Mouse (Mus musculus) kidney, embryonic 16.5 days (tissue): ENCODE data around the gene Myrf. TPM values are rescaled to one million over a fixed set of nuclear protein-coding genes. Genes with fewer than 3 reads are reported as not detected.

ENCODE experiments used
- ATAC-seq: fragments of 200-750 bp; cut with Nextera tagmentation; 2 replicates; pipeline ENCODE4 v1.8.0; 2017; ENCODE audit warnings: moderate TSS enrichment; ENCODE audit not compliant: low FRiP score, low TSS enrichment
- H3K27ac ChIP-seq: fragments of 300-500 bp; sonication (generic); 2 replicates; pipeline ENCODE4 v1.5.1; 2014; ENCODE audit warnings: low read length
- H3K27me3 ChIP-seq: fragments of 300-500 bp; sonication (generic); 2 replicates; pipeline ENCODE4 v1.6.1; 2014; ENCODE audit warnings: low read length, control low read depth, mixed read lengths; ENCODE audit not compliant: insufficient read depth
- H3K36me3 ChIP-seq: fragments of 300-500 bp; sonication (generic); 2 replicates; pipeline ENCODE4 v1.6.1; 2014; ENCODE audit warnings: low read length, control low read depth, mixed read lengths; ENCODE audit not compliant: insufficient read depth
- H3K4me1 ChIP-seq: fragments of 300-500 bp; sonication (generic); 2 replicates; pipeline ENCODE4 v1.6.1; 2014; ENCODE audit warnings: low read length, control low read depth, mixed read lengths; ENCODE audit not compliant: insufficient read depth
- H3K4me2 ChIP-seq: fragments of 300-500 bp; sonication (generic); replicated peaks from 2 replicates; pipeline ENCODE4 v1.6.1; 2014; ENCODE audit warnings: low read depth, low read length
- H3K4me3 ChIP-seq: fragments of 300-500 bp; sonication (generic); 2 replicates; pipeline ENCODE4 v1.5.1; 2014; ENCODE audit warnings: mild to moderate bottlenecking, low read length
- H3K9ac ChIP-seq: fragments of 300-500 bp; sonication (generic); replicated peaks from 2 replicates; pipeline ENCODE4 v1.6.1; 2014; ENCODE audit warnings: low read length
- H3K9me3 ChIP-seq: fragments of 300-500 bp; sonication (generic); 2 replicates; pipeline ENCODE4 v1.6.1; 2016; ENCODE audit warnings: low read length, control low read depth
- WGBS: fragments of 180-500 bp; shearing (Covaris S2); extraction: QIAGEN DNeasy Blood & Tissue Kit; methylation state at CpG from one replicate; pipeline ENCODE4 v1.1.7; 2014; 5-methylcytosine and 5-hydroxymethylcytosine counted together
- polyA plus RNA-seq: library from polyadenylated mRNA; unstranded; fragments of >200 nt; fragmentation: Nextera tagmentation; extraction: Ambion mirVana; gene quantifications from 2 replicates; pipeline ENCODE4 v1.2.1, GENCODE M21; 2015

The Myrf gene
- polyA plus RNA-seq, 1 experiment from 2014 or later, result 3.9 TPM

DNA sequence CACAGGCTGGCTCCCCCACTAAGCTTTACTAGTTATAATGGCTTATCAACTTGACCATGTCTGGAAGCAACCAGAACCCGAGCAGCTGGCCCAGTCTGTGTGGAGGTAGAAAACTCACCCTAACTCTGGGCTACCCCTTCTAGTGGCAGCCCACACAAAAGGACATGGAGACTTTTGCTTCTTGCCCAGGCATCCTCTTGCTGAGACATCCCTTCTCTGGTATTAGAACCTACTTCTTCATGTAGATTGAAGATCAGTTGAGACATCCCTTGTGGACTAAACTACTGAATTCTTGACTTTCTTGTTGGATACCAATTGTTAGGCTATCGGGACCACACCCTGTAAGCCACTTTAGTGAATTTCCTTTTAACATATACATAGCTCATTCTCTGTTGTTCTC, 42.3 kb downstream of the Myrf start:
- 80% methylated on average over 2 of the region's 2 CpGs for WGBS
- no peak overlapping the region for H3K4me3 ChIP-seq
- no peak for ATAC-seq
- no peak overlapping the region for H3K27ac ChIP-seq
- H3K36me3 ChIP-seq, result peaks cover 45% of the 10 kb centered on the region
- no peak overlapping the region for H3K4me2 ChIP-seq
- peaks cover 8% of the 10 kb centered on the region for H3K4me1 ChIP-seq
- H3K9ac ChIP-seq, result no peak overlapping the region
- no peaks in the 10 kb centered on the region for H3K27me3 ChIP-seq
- H3K9me3 ChIP-seq, result no peaks in the 10 kb centered on the region

DNA sequence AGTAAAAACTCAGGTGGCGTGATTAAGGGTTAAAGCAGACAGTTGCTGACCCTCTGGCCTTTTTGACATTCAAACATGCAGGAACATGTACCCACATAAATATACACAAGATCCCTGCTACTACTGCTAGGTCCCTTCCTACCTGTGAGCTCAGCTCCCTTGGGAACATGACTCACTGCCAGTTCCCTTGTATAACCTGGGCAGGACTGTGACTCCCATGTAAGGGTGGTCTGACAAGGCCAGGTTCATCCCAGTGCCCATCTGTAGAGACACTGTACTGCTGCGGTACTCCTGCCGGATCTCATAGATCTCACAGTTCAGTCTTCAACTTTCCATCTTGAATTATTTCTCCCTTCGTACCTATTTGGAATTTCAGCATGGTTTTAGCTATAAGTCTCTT, 43.4 kb downstream of the Myrf start:
- Histone ChIP-seq H3K27me3 (no peaks in the 10 kb centered on the region), H3K4me2 (no peak overlapping the region), H3K36me3 (peaks cover 56% of the 10 kb centered on the region), H3K4me3 (no peak overlapping the region), H3K4me1 (no peaks in the 10 kb centered on the region), H3K9ac (no peak overlapping the region), H3K27ac (no peak overlapping the region), H3K9me3 (no peaks in the 10 kb centered on the region)
- no peak for ATAC-seq
- WGBS, result 89% methylated on average over 4 of the region's 4 CpGs

DNA sequence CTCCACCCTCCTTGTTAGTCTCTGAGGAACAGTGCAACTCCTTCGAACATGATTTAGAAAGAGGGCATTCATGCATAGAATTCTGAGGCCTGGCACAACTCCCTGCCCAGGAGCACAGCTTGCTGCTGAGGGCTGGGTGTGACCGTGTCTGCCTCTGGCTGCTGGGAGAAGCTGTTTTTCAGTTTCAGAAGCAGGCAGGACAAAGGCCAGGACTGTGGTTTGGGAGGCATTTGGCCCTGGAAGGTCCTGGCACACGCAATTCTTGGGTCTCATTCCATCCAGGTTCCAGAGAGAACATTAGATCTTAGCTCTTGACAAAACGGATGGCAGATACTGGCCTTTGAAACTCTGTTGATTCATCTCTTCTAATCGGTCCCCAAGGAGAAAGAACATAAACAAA, 45.3 kb downstream of the Myrf start:
- no peak overlapping the region for H3K4me2 ChIP-seq
- H3K4me1 ChIP-seq, result no peaks in the 10 kb centered on the region
- no peak for ATAC-seq
- H3K27me3 ChIP-seq, result no peaks in the 10 kb centered on the region
- no peak overlapping the region for H3K4me3 ChIP-seq
- no peaks in the 10 kb centered on the region for H3K9me3 ChIP-seq
- H3K27ac ChIP-seq, result no peak overlapping the region
- peaks cover 60% of the 10 kb centered on the region for H3K36me3 ChIP-seq
- no peak overlapping the region for H3K9ac ChIP-seq
- 46% methylated on average over 5 of the region's 5 CpGs for WGBS

DNA sequence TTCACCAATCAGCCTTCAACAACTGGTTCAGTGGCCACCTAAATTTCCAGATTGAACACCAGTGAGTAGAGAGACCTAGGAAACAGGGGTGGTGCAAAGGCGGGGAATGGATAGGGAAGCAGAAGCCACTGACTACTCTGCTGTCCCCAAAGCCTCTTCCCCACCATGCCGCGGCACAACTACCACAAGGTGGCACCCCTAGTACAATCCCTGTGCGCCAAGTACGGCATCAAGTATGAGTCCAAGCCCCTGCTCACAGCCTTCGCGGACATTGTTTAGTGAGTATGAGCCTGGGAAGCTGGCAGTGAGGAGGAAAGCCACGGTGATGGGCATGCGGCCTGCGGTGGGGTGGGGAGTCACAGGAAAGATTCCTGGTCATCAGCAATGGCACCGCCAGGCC, 46.2 kb downstream of the Myrf start:
- ATAC-seq, result no peak
- Histone ChIP-seq H3K36me3 (peaks cover 60% of the 10 kb centered on the region), H3K9ac (no peak overlapping the region), H3K4me1 (no peaks in the 10 kb centered on the region), H3K27ac (no peak overlapping the region), H3K4me2 (no peak overlapping the region), H3K4me3 (no peak overlapping the region), H3K27me3 (no peaks in the 10 kb centered on the region), H3K9me3 (no peaks in the 10 kb centered on the region)
- WGBS, result 89% methylated on average over 11 of the region's 11 CpGs

DNA sequence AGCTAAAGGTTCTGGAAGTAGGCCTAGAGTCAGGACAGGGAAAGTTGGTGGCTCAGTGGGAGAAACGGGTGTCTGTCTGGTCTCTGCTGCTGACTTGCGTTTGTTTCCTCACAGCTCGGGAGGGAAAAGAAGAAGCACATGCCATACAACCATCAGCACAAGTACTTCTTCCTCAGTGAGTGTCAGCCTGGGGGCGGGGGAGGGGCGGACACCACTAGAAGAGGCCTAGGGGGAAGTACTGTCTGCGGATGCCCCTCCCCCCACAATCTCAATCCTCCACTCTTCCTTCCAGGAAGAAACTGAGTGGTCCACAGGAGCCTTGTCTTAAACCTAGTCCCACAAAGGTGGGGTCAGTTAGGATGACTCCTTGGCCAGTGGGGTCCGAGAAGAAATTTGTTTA, 49.2 kb downstream of the Myrf start:
- no peaks in the 10 kb centered on the region for H3K27me3 ChIP-seq
- ATAC-seq, result no peak
- H3K27ac ChIP-seq, result no peak overlapping the region
- H3K4me1 ChIP-seq, result no peaks in the 10 kb centered on the region; the same call in 1 of the 2 replicates
- no peak overlapping the region for H3K4me2 ChIP-seq
- H3K4me3 ChIP-seq, result no peak overlapping the region
- no peaks in the 10 kb centered on the region for H3K9me3 ChIP-seq
- H3K9ac ChIP-seq, result no peak overlapping the region
- peaks cover 84% of the 10 kb centered on the region for H3K36me3 ChIP-seq
- WGBS, result 75% methylated on average over 7 of the region's 7 CpGs

DNA sequence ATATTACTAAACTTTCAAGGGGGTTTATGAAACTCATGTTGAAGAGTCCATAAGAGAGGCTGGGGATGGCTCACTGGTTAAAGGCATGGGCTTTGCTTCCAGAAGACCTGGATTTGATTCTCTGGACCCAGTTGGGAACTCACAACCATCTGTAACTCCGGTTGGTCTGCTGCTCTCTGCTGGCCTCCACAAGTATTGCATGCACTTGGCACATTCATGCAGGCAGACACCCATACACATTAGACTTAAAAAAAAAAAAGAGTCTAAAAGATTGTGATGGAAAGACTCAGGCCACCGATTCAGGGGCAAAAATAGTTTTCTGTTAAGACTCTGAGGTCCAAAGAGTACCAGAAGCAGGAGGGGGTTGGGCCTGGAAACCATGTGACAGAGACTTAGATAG, 49.8 kb downstream of the Myrf start:
- Histone ChIP-seq H3K36me3 (peaks cover 88% of the 10 kb centered on the region), H3K4me1 (no peaks in the 10 kb centered on the region; the same call in 1 of the 2 replicates)
- 52% methylated on average over 2 of the region's 2 CpGs for WGBS

DNA sequence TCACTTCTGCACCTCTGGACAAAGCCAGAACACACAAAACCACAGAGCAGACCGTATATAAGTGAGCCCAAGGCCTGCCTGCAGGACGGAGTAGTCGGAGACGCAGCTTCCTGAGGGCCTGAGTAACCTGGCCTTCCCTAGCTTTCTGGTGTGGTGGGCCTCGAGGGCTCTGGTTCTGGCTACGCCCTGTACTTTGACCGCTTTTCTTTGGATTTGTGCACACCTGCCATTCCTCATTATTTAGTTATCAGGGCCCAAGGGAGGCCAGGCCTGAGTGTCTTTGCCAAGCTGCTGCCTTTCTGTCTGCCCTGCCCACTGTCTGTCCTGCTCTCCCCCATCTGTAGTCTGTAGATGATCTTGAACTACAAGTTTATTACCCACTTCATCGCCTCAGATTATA, 50.6 kb downstream of the Myrf start:
- peaks cover 91% of the 10 kb centered on the region for H3K36me3 ChIP-seq
- no peak overlapping the region for H3K9ac ChIP-seq
- H3K4me3 ChIP-seq, result no peak overlapping the region
- H3K4me2 ChIP-seq, result no peak overlapping the region
- H3K9me3 ChIP-seq, result no peaks in the 10 kb centered on the region
- no peak for ATAC-seq
- H3K27ac ChIP-seq, result no peak overlapping the region
- H3K4me1 ChIP-seq, result peaks cover 3% of the 10 kb centered on the region
- no peaks in the 10 kb centered on the region for H3K27me3 ChIP-seq
- WGBS, result 95% methylated on average over 8 of the region's 8 CpGs

More for the DNA sequence above, 49.8 kb downstream of the Myrf start:
- H3K9me3 ChIP-seq, result no peaks in the 10 kb centered on the region
- no peaks in the 10 kb centered on the region for H3K27me3 ChIP-seq
- no peak overlapping the region for H3K4me3 ChIP-seq
- no peak overlapping the region for H3K27ac ChIP-seq
- no peak overlapping the region for H3K4me2 ChIP-seq
- no peak for ATAC-seq
- no peak overlapping the region for H3K9ac ChIP-seq

DNA sequence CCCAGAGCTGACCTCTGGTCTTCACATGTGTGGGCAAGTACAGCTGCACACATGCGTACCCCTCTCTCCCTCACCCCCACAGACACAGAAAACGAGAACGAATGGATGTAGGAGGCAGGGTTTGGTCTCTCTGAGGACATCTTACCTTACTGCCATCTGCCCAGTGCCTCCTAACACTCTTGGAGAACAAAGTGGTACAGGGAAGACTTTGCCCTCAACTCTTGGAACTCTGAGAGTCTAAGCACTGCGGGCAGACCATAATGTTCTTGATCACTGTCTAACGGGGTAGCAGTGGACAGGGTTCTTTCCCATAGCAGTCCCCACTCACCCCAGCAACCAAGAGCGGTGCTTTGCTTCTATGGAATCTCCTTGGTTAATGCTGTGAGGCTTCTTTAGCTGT, 51.5 kb downstream of the Myrf start:
- peaks cover 12% of the 10 kb centered on the region for H3K4me1 ChIP-seq
- no peaks in the 10 kb centered on the region for H3K9me3 ChIP-seq
- no peak overlapping the region for H3K4me3 ChIP-seq
- no peak overlapping the region for H3K9ac ChIP-seq
- no peaks in the 10 kb centered on the region for H3K27me3 ChIP-seq
- ATAC-seq, result no peak
- H3K4me2 ChIP-seq, result no peak overlapping the region
- 93% methylated on average over 6 of the region's 6 CpGs for WGBS
- H3K36me3 ChIP-seq, result peaks cover 82% of the 10 kb centered on the region
- no peak overlapping the region for H3K27ac ChIP-seq

DNA sequence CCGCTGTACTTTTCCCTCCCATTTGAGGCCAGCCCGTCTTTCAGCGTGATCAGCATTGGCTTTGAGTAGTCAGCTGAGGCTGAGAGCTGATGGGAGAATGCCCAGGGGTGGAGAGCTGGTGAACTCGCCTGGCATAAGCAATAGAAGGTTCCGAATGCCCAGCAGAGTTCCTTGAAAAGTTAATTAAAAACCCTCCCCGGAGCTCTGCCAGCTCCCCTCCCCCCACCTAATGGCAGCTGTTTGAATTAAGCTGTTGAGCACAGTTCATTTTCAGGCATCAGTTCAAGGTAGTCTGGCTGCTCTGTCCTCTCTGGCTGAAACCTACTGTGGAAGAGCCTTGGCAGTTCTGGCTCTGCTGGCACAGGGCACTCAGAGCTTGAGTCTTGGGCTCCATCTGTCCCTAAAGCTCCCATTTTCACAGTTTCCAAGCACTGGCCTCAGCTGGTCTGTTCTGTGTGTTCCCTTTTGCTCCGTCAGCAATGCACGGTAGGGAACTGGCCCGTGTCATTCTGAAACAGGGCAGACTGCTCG, 52.2 kb downstream of the Myrf start:
- Histone ChIP-seq H3K9ac (no peak overlapping the region), H3K4me2 (no peak overlapping the region), H3K9me3 (no peaks in the 10 kb centered on the region), H3K4me3 (no peak overlapping the region), H3K4me1 (peaks cover 16% of the 10 kb centered on the region), H3K36me3 (peaks cover 75% of the 10 kb centered on the region), H3K27me3 (no peaks in the 10 kb centered on the region), H3K27ac (peak overlapping the region; percentile 17; the same call in 1 of the 2 replicates)
- ATAC-seq, result no peak
- 77% methylated on average over 10 of the region's 10 CpGs for WGBS

DNA sequence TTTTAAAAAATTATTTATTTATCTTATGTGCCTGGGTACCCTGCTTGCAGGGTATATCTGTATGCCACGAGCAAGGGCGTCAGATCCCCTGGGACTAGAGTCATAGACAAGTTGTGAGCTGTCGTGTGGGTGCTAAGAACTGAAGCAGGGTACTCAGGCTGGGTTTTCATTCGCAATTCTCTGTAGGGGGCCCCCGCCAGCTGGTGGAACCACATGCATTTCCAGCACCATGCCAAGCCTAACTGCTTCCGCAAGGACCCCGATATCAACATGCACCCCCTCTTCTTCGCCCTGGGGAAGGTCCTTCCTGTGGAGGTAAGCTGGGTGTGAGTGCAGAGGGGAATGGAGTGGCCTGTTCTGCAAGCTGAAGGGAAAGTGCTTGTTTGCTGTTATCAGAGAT, 54.0 kb downstream of the Myrf start:
- 96% methylated on average over 8 of the region's 8 CpGs for WGBS
- Histone ChIP-seq H3K9me3 (no peaks in the 10 kb centered on the region), H3K27me3 (no peaks in the 10 kb centered on the region), H3K27ac (no peak overlapping the region), H3K36me3 (peaks cover 59% of the 10 kb centered on the region), H3K9ac (no peak overlapping the region), H3K4me1 (peaks cover 21% of the 10 kb centered on the region), H3K4me3 (no peak overlapping the region), H3K4me2 (no peak overlapping the region)
- no peak for ATAC-seq
